Mouse (Mus musculus) adrenal gland, postnatal 25 days (tissue): ENCODE data around the gene Pld1. TPM values are rescaled to one million over a fixed set of nuclear protein-coding genes. Genes with fewer than 3 reads are reported as not detected.
"Not testable (repeated sequence)": the region's sequence is repeated elsewhere in the genome, so short reads cannot be mapped to it uniquely, and the experiment has no call there.

Source experiments
- DNase-seq: peaks from one replicate; pipeline ENCODE4 v3.0.0; 2021; ENCODE audit warnings: mixed read lengths
- total RNA-seq: library from RNA; stranded (reverse); gene quantifications from 2 replicates; pipeline ENCODE4 v1.2.3, GENCODE M21; 2021

The Pld1 gene
- total RNA-seq, 1 experiment from 2014 or later: 7.6 TPM

- DNase-seq: no peak
Observed at GRCm38 (mm10) chr3:27942991-27943390, 4.5 kb downstream of the Pld1 start.

- not testable (repeated sequence) for DNase-seq
Observed at GRCm38 (mm10) chr3:27945397-27945796, 6.9 kb downstream of the Pld1 start.

- no peak for DNase-seq
Observed at GRCm38 (mm10) chr3:27949175-27949872, 10.8 kb downstream of the Pld1 start.

- DNase-seq: no peak
Observed at GRCm38 (mm10) chr3:27949873-27950250, 11.4 kb downstream of the Pld1 start.

GRCm38 (mm10) chr3:27950726-27951125, 12.2 kb downstream of the Pld1 start:
- no peak for DNase-seq

- no peak for DNase-seq
Observed at GRCm38 (mm10) chr3:27951721-27952120, 13.2 kb downstream of the Pld1 start.

- DNase-seq: no peak
Observed at GRCm38 (mm10) chr3:27956006-27956405, 17.5 kb downstream of the Pld1 start.

- no peak for DNase-seq
Observed at GRCm38 (mm10) chr3:27959221-27959620, 20.7 kb downstream of the Pld1 start.

- DNase-seq: no peak
Observed at GRCm38 (mm10) chr3:27961162-27961561, 22.7 kb downstream of the Pld1 start.

- DNase-seq: no peak
Observed at GRCm38 (mm10) chr3:27963795-27964201, 25.3 kb downstream of the Pld1 start.

- DNase-seq: no peak
Observed at GRCm38 (mm10) chr3:27968671-27969070, 30.2 kb downstream of the Pld1 start.

- DNase-seq: no peak
Observed at GRCm38 (mm10) chr3:27973936-27974335, 35.4 kb downstream of the Pld1 start.

- DNase-seq: no peak
Observed at GRCm38 (mm10) chr3:27974981-27975380, 36.5 kb downstream of the Pld1 start.

GRCm38 (mm10) chr3:27976931-27977544, 38.5 kb downstream of the Pld1 start:
- no peak for DNase-seq

- DNase-seq: no peak
Observed at GRCm38 (mm10) chr3:27978030-27978723, 39.7 kb downstream of the Pld1 start.

GRCm38 (mm10) chr3:27981591-27981990, 43.1 kb downstream of the Pld1 start:
- no peak for DNase-seq

GRCm38 (mm10) chr3:27982436-27983017, 44.0 kb downstream of the Pld1 start:
- DNase-seq: peak; percentile 56

GRCm38 (mm10) chr3:27983274-27983673, 44.8 kb downstream of the Pld1 start:
- DNase-seq: peak; percentile 10

- DNase-seq: peak; percentile 52
Observed at GRCm38 (mm10) chr3:27983935-27984577, 45.6 kb downstream of the Pld1 start.

- DNase-seq: no peak
Observed at GRCm38 (mm10) chr3:27984620-27985019, 46.1 kb downstream of the Pld1 start.

- DNase-seq: no peak
Observed at GRCm38 (mm10) chr3:27985344-27985743, 46.8 kb downstream of the Pld1 start.

- DNase-seq: no peak
Observed at GRCm38 (mm10) chr3:27987891-27988536, 49.5 kb downstream of the Pld1 start.
